Mouse (Mus musculus): ENCODE results near the gene Nck2. TPM values are rescaled to one million over a fixed set of nuclear protein-coding genes. Genes with fewer than 3 reads are reported as not detected.

Gene Nck2
- polyA plus RNA-seq (2014; fragmentation: Nextera tagmentation; extraction: Ambion mirVana): 31.9 and 35.5 TPM in 2 replicates

DNA sequence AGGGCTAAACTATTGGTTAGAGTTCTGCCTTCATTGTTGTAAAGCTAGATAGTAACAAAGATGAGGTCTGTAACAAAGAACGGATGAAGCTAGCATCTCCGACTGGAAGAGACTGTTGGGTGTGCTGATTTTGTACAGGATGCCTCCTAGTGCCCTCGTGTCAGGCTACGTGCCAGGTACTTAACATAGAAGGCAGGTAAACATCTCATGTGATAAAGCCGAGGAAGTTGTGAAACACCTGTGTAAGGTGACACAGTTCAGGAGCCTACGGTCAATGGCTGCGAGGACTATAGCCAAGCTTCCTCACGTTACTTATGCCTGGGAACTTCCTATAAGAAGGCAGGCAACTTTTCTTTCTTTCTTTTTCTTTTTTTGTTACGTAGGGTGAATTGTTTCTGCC is at the start of gene Nck2:
Nck2 (plus strand) TSS at position 49 of the 400 bp plus-strand sequence.
- peak within 1 kb of the TSS; percentile 93 for H3K4me3 ChIP-seq (ENCODE audit: low read depth, low read length)
- H3K27ac ChIP-seq (ENCODE audit: low read depth, low read length): peak within 1 kb of the TSS; percentile 93
- no peaks in the 10 kb centered on the region for H3K27me3 ChIP-seq (ENCODE audit: control insufficient read depth, insufficient read depth, low read length)
- H3K9ac ChIP-seq (ENCODE audit: low read depth, low read length): peak within 1 kb of the TSS; percentile 98
- peak within 1 kb of the TSS; percentile 88 for H3K4me2 ChIP-seq (replicated peaks; ENCODE audit: low read depth, low read length)
- peaks cover 7% of the 10 kb centered on the region for H3K4me1 ChIP-seq (replicated peaks; ENCODE audit: control insufficient read depth, insufficient read depth, low read length)
- 26% methylated on average over 9 of the region's 9 CpGs for WGBS
- H3K36me3 ChIP-seq (ENCODE audit: control insufficient read depth, insufficient read depth, low read length): no peaks in the 10 kb centered on the region
- DNase-seq (ENCODE audit: low spot score) (no peak), ATAC-seq (ENCODE audit: low FRiP score) (no peak)
- H3K9me3 ChIP-seq (ENCODE audit: control insufficient read depth, low read length): no peaks in the 10 kb centered on the region

DNA sequence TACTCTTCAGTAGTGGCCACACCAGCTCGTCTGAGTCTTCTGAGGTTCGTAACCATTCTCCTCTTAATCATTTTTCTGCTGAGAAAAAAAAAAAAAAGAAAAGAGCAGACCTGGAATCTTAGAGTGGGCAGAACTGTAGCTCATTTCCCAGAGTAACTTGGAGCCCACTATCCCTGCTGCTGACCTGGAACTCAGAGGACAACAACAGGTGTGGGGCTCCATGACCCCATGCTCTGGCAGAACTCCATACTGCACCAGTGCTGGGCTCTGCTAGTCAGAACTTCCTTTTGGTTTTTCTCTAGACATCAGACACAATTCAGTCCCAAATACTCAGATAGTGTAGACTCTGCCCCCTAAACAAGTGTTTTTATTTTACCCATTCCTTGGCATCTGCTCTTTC is 49.3 kb upstream of the Nck2 start:
- H3K9me3 ChIP-seq (ENCODE audit: control insufficient read depth, low read length): no peaks in the 10 kb centered on the region
- no peak overlapping the region for H3K4me3 ChIP-seq (ENCODE audit: low read depth, low read length)
- H3K27me3 ChIP-seq (ENCODE audit: control insufficient read depth, insufficient read depth, low read length): no peaks in the 10 kb centered on the region
- no peak overlapping the region for H3K9ac ChIP-seq (ENCODE audit: low read depth, low read length)
- DNase-seq (ENCODE audit: low spot score) (no peak), ATAC-seq (ENCODE audit: low FRiP score) (no peak)
- H3K27ac ChIP-seq (ENCODE audit: low read depth, low read length): no peak overlapping the region
- H3K4me1 ChIP-seq (replicated peaks; ENCODE audit: control insufficient read depth, insufficient read depth, low read length): 0 out of 2 replicates have a peak, but pooled peaks cover 2% of the 10 kb centered on the region
- 85% methylated on average over 2 of the region's 2 CpGs for WGBS
- no peak overlapping the region for H3K4me2 ChIP-seq (replicated peaks; ENCODE audit: low read depth, low read length)
- H3K36me3 ChIP-seq (ENCODE audit: control insufficient read depth, insufficient read depth, low read length): no peaks in the 10 kb centered on the region

DNA sequence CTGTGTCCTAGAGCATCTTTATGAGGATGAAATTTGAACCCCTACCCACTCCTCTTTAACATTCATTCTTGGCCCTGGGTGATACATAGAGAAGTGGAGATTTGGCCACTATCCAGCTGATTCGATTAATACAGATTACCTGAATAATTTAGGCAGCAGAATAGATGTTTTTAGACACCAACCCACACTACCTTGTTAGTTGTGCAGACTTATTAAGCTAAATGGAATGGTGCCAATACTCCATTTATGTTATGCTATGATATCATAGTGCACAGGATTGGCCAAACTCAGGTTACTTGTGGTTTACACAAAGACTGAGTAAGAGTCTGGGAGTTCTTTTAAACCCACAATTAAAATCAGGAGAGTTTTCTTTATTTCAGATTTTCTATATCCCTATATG is 48.6 kb upstream of the Nck2 start:
- Histone ChIP-seq H3K36me3 (ENCODE audit: control insufficient read depth, insufficient read depth, low read length) (no peaks in the 10 kb centered on the region), H3K27ac (ENCODE audit: low read depth, low read length) (no peak overlapping the region), H3K4me1 (replicated peaks; ENCODE audit: control insufficient read depth, insufficient read depth, low read length) (0 out of 2 replicates have a peak, but pooled peaks cover 2% of the 10 kb centered on the region), H3K9ac (ENCODE audit: low read depth, low read length) (no peak overlapping the region), H3K27me3 (ENCODE audit: control insufficient read depth, insufficient read depth, low read length) (no peaks in the 10 kb centered on the region), H3K9me3 (ENCODE audit: control insufficient read depth, low read length) (no peaks in the 10 kb centered on the region), H3K4me2 (replicated peaks; ENCODE audit: low read depth, low read length) (no peak overlapping the region), H3K4me3 (ENCODE audit: low read depth, low read length) (no peak overlapping the region)
- DNase-seq (ENCODE audit: low spot score) (no peak), ATAC-seq (ENCODE audit: low FRiP score) (no peak)
- 92% methylated on average over 1 of the region's 1 CpGs for WGBS

DNA sequence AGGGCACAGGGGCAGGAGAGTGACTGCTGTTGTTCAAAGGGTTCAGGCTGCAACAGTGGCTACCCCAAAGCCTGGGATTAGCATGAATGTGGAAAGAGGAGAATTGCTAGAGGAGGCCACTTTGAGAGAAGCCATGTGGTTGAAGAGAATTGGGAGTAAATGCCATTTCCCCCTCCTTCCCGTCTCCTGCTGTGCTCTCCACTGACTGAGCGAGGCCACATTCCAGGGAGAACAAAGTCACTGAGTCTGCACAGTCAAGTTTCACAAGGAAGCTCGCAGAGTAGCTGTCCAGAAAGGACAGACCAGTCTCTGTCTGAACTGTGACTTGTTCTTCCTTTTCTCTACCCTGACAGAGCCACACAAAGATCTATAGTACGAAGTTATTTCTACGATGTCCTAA is 47.9 kb upstream of the Nck2 start:
- H3K36me3 ChIP-seq (ENCODE audit: control insufficient read depth, insufficient read depth, low read length): no peaks in the 10 kb centered on the region
- H3K4me3 ChIP-seq (ENCODE audit: low read depth, low read length): no peak overlapping the region
- no peaks in the 10 kb centered on the region for H3K27me3 ChIP-seq (ENCODE audit: control insufficient read depth, insufficient read depth, low read length)
- DNase-seq (ENCODE audit: low spot score): peak; percentile 8
- H3K4me2 ChIP-seq (replicated peaks; ENCODE audit: low read depth, low read length): no peak overlapping the region
- no peak for ATAC-seq (ENCODE audit: low FRiP score)
- H3K27ac ChIP-seq (ENCODE audit: low read depth, low read length): no peak overlapping the region
- no peak overlapping the region for H3K9ac ChIP-seq (ENCODE audit: low read depth, low read length)
- 30% methylated on average over 5 of the region's 5 CpGs for WGBS
- H3K9me3 ChIP-seq (ENCODE audit: control insufficient read depth, low read length): no peaks in the 10 kb centered on the region
- 0 out of 2 replicates have a peak, but pooled peaks cover 2% of the 10 kb centered on the region for H3K4me1 ChIP-seq (replicated peaks; ENCODE audit: control insufficient read depth, insufficient read depth, low read length)

DNA sequence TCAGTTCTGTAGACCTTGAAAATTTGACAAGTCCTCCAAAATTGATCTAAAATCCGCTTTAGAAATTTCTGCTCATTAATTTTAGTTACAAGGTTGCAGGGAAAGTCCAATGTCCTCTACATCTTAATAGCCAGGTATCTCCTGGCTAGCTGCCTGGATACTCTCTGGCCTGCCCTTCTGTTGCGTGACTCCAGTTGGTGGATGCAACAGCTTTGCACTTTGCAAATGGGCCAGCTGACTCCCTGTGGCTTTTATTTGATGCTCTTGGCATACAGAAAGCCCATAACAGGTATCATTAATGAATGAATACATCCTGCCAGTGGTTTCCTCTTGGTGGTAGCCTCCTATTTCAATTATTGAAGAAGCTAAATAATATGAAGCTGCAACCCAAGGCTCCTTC is 47.3 kb upstream of the Nck2 start:
- H3K9me3 ChIP-seq (ENCODE audit: control insufficient read depth, low read length): no peaks in the 10 kb centered on the region
- no peak overlapping the region for H3K4me2 ChIP-seq (replicated peaks; ENCODE audit: low read depth, low read length)
- ATAC-seq (ENCODE audit: low FRiP score): no peak
- no peak overlapping the region for H3K9ac ChIP-seq (ENCODE audit: low read depth, low read length)
- 91% methylated on average over 2 of the region's 2 CpGs for WGBS
- 0 out of 2 replicates have a peak, but pooled peaks cover 2% of the 10 kb centered on the region for H3K4me1 ChIP-seq (replicated peaks; ENCODE audit: control insufficient read depth, insufficient read depth, low read length)
- no peak overlapping the region for H3K4me3 ChIP-seq (ENCODE audit: low read depth, low read length)
- H3K27ac ChIP-seq (ENCODE audit: low read depth, low read length): no peak overlapping the region
- DNase-seq (ENCODE audit: low spot score): no peak
- H3K36me3 ChIP-seq (ENCODE audit: control insufficient read depth, insufficient read depth, low read length): no peaks in the 10 kb centered on the region
- no peaks in the 10 kb centered on the region for H3K27me3 ChIP-seq (ENCODE audit: control insufficient read depth, insufficient read depth, low read length)

DNA sequence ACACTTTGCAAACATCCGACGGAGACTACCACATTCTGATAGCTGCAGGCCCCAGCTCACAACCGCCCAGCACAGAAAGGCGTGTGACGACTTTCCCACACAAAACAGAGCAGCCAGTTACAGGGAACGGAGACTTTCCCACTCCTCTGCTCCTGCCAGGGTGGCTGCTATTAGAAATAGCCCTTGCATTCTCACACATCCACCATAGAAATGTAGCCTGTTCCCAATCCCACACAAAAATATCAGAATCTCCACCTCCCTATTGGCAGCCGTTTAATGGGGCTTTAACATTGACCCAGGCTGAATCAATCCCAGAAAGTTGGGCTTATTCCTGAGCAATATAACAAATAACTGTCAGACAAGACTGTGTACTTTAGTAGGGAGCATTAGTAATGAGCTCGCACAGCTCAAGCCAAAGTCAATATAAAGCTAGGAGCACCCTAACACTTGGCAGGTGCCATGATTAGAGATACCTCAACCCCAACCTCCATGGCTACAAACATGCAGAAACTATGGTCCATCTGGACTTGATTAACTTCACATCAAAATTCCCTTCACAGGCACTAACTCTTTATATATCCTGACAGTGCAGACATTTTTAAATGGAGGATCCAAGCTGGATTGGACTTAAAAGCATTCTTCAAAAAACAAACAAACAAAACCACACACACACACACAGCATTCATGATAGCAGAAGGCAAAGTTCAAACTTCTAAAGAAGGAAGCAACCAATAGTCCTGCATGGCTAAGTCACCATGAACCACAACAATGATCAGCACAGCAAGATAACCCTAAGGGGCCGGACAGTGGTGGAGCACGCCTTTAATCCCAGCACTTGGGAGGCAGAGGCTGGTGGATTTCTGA is 45.4 kb upstream of the Nck2 start:
- 89% methylated on average over 10 of the region's 10 CpGs for WGBS
- H3K9ac ChIP-seq (ENCODE audit: low read depth, low read length): no peak overlapping the region
- H3K4me2 ChIP-seq (replicated peaks; ENCODE audit: low read depth, low read length): no peak overlapping the region
- H3K27ac ChIP-seq (ENCODE audit: low read depth, low read length): no peak overlapping the region
- H3K9me3 ChIP-seq (ENCODE audit: control insufficient read depth, low read length): no peaks in the 10 kb centered on the region
- H3K27me3 ChIP-seq (ENCODE audit: control insufficient read depth, insufficient read depth, low read length): no peaks in the 10 kb centered on the region
- no peaks in the 10 kb centered on the region for H3K36me3 ChIP-seq (ENCODE audit: control insufficient read depth, insufficient read depth, low read length)
- 0 out of 2 replicates have a peak, but pooled peaks cover 2% of the 10 kb centered on the region for H3K4me1 ChIP-seq (replicated peaks; ENCODE audit: control insufficient read depth, insufficient read depth, low read length)
- no peak for ATAC-seq (ENCODE audit: low FRiP score)
- H3K4me3 ChIP-seq (ENCODE audit: low read depth, low read length): no peak overlapping the region
- DNase-seq (ENCODE audit: low spot score): no peak

DNA sequence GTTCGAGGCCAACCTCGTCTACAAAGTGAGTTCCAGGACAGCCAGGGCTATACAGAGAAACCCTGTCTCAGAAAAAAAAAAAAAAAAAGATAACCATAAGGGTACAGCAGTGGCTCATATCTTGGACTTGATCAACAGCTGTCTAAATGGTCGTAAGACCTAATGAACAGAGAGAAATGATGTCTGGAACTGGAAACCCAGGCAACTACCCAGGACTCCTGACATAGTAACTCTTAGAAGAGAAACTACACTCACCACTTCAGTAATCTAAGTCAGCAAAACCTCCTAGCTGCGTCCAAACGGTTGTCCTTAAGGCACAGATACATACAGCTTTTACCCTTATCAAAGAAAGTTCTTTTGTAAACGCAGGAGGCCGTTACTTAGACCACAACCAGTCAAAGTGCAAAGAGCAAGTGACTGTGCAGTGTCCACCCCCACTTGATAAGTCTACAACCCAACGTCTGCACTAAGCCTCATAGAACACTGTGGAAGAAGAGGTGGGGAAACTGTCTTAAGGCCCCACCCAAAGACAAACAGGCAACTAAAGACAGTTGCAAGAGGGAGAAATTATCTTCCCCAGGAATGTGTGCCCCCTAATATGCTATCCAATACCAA is 44.7 kb upstream of the Nck2 start:
- DNase-seq (ENCODE audit: low spot score) (no peak), ATAC-seq (ENCODE audit: low FRiP score) (no peak)
- H3K4me1 ChIP-seq (replicated peaks; ENCODE audit: control insufficient read depth, insufficient read depth, low read length): 0 out of 2 replicates have a peak, but pooled peaks cover 2% of the 10 kb centered on the region
- H3K4me3 ChIP-seq (ENCODE audit: low read depth, low read length): no peak overlapping the region
- H3K9ac ChIP-seq (ENCODE audit: low read depth, low read length): no peak overlapping the region
- WGBS: 87% methylated on average over 8 of the region's 8 CpGs
- no peaks in the 10 kb centered on the region for H3K27me3 ChIP-seq (ENCODE audit: control insufficient read depth, insufficient read depth, low read length)
- H3K27ac ChIP-seq (ENCODE audit: low read depth, low read length): no peak overlapping the region
- H3K9me3 ChIP-seq (ENCODE audit: control insufficient read depth, low read length): no peaks in the 10 kb centered on the region
- H3K4me2 ChIP-seq (replicated peaks; ENCODE audit: low read depth, low read length): no peak overlapping the region
- no peaks in the 10 kb centered on the region for H3K36me3 ChIP-seq (ENCODE audit: control insufficient read depth, insufficient read depth, low read length)

DNA sequence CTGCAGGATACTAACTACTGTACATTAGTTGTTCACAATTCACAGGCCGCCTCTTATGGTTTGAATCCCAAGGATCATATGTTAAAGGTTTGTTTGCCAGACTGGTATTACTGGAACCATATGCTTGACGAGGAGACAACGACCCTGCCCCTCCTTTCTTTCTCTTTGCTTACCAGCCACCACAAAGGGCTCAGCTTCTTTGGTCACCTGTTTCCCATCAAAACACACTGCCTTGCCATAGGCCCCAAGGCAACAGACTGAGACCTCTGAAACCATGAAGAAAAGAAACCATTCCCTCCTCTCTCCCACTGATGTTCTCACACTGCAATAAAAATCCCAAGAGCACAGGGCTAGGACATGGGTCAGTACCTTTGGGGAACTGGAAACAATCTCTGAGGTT is 43.7 kb upstream of the Nck2 start:
- Histone ChIP-seq H3K4me1 (replicated peaks; ENCODE audit: control insufficient read depth, insufficient read depth, low read length) (0 out of 2 replicates have a peak, but pooled peaks cover 2% of the 10 kb centered on the region), H3K9ac (ENCODE audit: low read depth, low read length) (no peak overlapping the region), H3K27ac (ENCODE audit: low read depth, low read length) (no peak overlapping the region), H3K4me3 (ENCODE audit: low read depth, low read length) (no peak overlapping the region), H3K9me3 (ENCODE audit: control insufficient read depth, low read length) (no peaks in the 10 kb centered on the region), H3K36me3 (ENCODE audit: control insufficient read depth, insufficient read depth, low read length) (no peaks in the 10 kb centered on the region), H3K4me2 (replicated peaks; ENCODE audit: low read depth, low read length) (no peak overlapping the region), H3K27me3 (ENCODE audit: control insufficient read depth, insufficient read depth, low read length) (no peaks in the 10 kb centered on the region)
- DNase-seq (ENCODE audit: low spot score): no peak
- WGBS: 75% methylated on average over 3 of the region's 3 CpGs
- ATAC-seq (ENCODE audit: low FRiP score): no peak

All from hindbrain, embryonic 11.5 days (tissue).